Mouse (Mus musculus) midbrain, postnatal 0 days (tissue): ENCODE data around the gene Gata1. TPM values are rescaled to one million over a fixed set of nuclear protein-coding genes. Genes with fewer than 3 reads are reported as not detected.

ENCODE experiments used
- ATAC-seq: fragments of 200-750 bp; cut with Nextera tagmentation; 2 replicates; pipeline ENCODE4 v1.8.0; 2017; ENCODE audit warnings: moderate number of reproducible peaks, mild to moderate bottlenecking, moderate TSS enrichment, moderate library complexity; ENCODE audit not compliant: low FRiP score
- DNase-seq: peaks from one replicate; pipeline ENCODE4 v3.0.0-alpha.2; 2015; ENCODE audit warnings: low spot score
- H3K27ac ChIP-seq: fragments of 300-500 bp; sonication (generic); 2 replicates; pipeline ENCODE4 v1.5.1; 2014; ENCODE audit warnings: low read depth, mild to moderate bottlenecking, low read length, mixed read lengths
- H3K27me3 ChIP-seq: fragments of 300-500 bp; sonication (generic); 2 replicates; pipeline ENCODE4 v1.6.1; 2014; ENCODE audit warnings: low read length, control low read depth, mixed read lengths; ENCODE audit not compliant: insufficient read depth
- H3K36me3 ChIP-seq: fragments of 300-500 bp; sonication (generic); 2 replicates; pipeline ENCODE4 v1.6.1; 2014; ENCODE audit warnings: low read length, control low read depth, mixed read lengths; ENCODE audit not compliant: insufficient read depth
- H3K4me1 ChIP-seq: fragments of 300-500 bp; sonication (generic); 2 replicates; pipeline ENCODE4 v1.6.1; 2014; ENCODE audit warnings: mild to moderate bottlenecking, control low read depth, antibody characterized with exemption, low read length, mixed read lengths; ENCODE audit not compliant: insufficient read depth
- H3K4me2 ChIP-seq: fragments of 300-500 bp; sonication (generic); 2 replicates; pipeline ENCODE4 v1.6.1; 2014; ENCODE audit warnings: low read depth, mild to moderate bottlenecking, low read length, mixed read lengths; ENCODE audit not compliant: poor library complexity, severe bottlenecking
- H3K4me3 ChIP-seq: fragments of 300-500 bp; sonication (generic); 2 replicates; pipeline ENCODE4 v1.5.1; 2014; ENCODE audit warnings: low read depth, mild to moderate bottlenecking, low read length, moderate library complexity
- H3K9ac ChIP-seq: fragments of 300-500 bp; sonication (generic); replicated peaks from 2 replicates; pipeline ENCODE4 v1.6.1; 2014; ENCODE audit warnings: mild to moderate bottlenecking, low read length, moderate library complexity, mixed read lengths; ENCODE audit not compliant: poor library complexity, severe bottlenecking
- H3K9me3 ChIP-seq: fragments of 300-500 bp; sonication (generic); 2 replicates; pipeline ENCODE4 v1.6.1; 2016; ENCODE audit warnings: low read length, control low read depth
- CTCF ChIP-seq: IDR thresholded peaks from 2 replicates; pipeline ENCODE4 v1.5.1; 2016; ENCODE audit warnings: antibody characterized with exemption, mild to moderate bottlenecking
- WGBS: fragments of 180-500 bp; shearing (Covaris S2); extraction: QIAGEN DNeasy Blood & Tissue Kit; methylation state at CpG from one replicate; pipeline ENCODE4 v1.1.7; 2014; 5-methylcytosine and 5-hydroxymethylcytosine counted together
- polyA plus RNA-seq: library from polyadenylated mRNA; unstranded; fragments of >200 nt; fragmentation: Nextera tagmentation; extraction: Ambion mirVana; gene quantifications from 2 replicates; pipeline ENCODE4 v1.2.1, GENCODE M21; 2015
- total RNA-seq: library from RNA; depleted of rRNA; stranded (reverse); fragments of >200 nt; gene quantifications from 2 replicates; pipeline ENCODE4 v1.2.3, GENCODE M21; 2014; rRNA removed

Gene Gata1
- total and polyA plus RNA-seq, 2 experiments from 2014 or later, result not detected

- H3K27me3 ChIP-seq, result no peaks in the 10 kb centered on the region
- DNase-seq (peak; percentile 28), ATAC-seq (no peak)
- no peak overlapping the region for H3K9ac ChIP-seq
- 46% methylated on average over 6 of the region's 6 CpGs for WGBS
- H3K36me3 ChIP-seq, result no peaks in the 10 kb centered on the region
- no peaks in the 10 kb centered on the region for H3K4me1 ChIP-seq
- no peak overlapping the region for H3K27ac ChIP-seq
- no peaks in the 10 kb centered on the region for H3K9me3 ChIP-seq
- H3K4me2 ChIP-seq, result no peak overlapping the region
- peak; percentile 43 for TF ChIP-seq CTCF
- H3K4me3 ChIP-seq, result no peak overlapping the region
Measured at GRCm38 (mm10) chrX:7910473-7910872, 67.4 kb downstream of the Gata1 start.

Other genes starting within 250 kb of the Gata1 start
- 110 and 134 TPM in 2 replicates for gene Praf2, start 249.6 kb downstream of the Gata1 start, total RNA-seq
- 136 and 146 TPM in 2 replicates for gene Praf2, start 249.6 kb downstream of the Gata1 start, polyA plus RNA-seq
- gene Ccdc120, start 227.2 kb downstream of the Gata1 start, total RNA-seq, result 272 and 352 TPM in 2 replicates
- 64.9 and 71.6 TPM in 2 replicates for gene Ccdc120, start 227.2 kb downstream of the Gata1 start, polyA plus RNA-seq
- 21.0 and 22.3 TPM in 2 replicates for gene Tfe3, start 215.5 kb downstream of the Gata1 start, total RNA-seq
- gene Tfe3, start 215.5 kb downstream of the Gata1 start, polyA plus RNA-seq, result 20.0 and 21.0 TPM in 2 replicates
- gene Gripap1, start 188.3 kb downstream of the Gata1 start, total RNA-seq, result 27.2 and 36.3 TPM in 2 replicates
- 63.9 and 68.4 TPM in 2 replicates for gene Gripap1, start 188.3 kb downstream of the Gata1 start, polyA plus RNA-seq
- 3.1 and 5.2 TPM in 2 replicates for gene Kcnd1, start 155.8 kb downstream of the Gata1 start, total RNA-seq
- 4.6 and 5.3 TPM in 2 replicates for gene Kcnd1, start 155.8 kb downstream of the Gata1 start, polyA plus RNA-seq
- gene Otud5, start 136.7 kb downstream of the Gata1 start, total RNA-seq, result 61.2 and 68.3 TPM in 2 replicates
- 37.0 and 39.6 TPM in 2 replicates for gene Otud5, start 136.7 kb downstream of the Gata1 start, polyA plus RNA-seq
- gene Pim2, start 99.8 kb downstream of the Gata1 start, total RNA-seq, result 12.7 and 17.4 TPM in 2 replicates
- gene Pim2, start 99.8 kb downstream of the Gata1 start, polyA plus RNA-seq, result 20.4 and 20.9 TPM in 2 replicates
- gene Slc35a2, start 94.0 kb downstream of the Gata1 start, total RNA-seq, result 50.2 and 67.0 TPM in 2 replicates
- gene Slc35a2, start 94.0 kb downstream of the Gata1 start, polyA plus RNA-seq, result 42.9 and 46.2 TPM in 2 replicates
- 136 and 143 TPM in 2 replicates for gene Pqbp1, start 78.8 kb downstream of the Gata1 start, total RNA-seq
- gene Pqbp1, start 78.8 kb downstream of the Gata1 start, polyA plus RNA-seq, result 232 and 234 TPM in 2 replicates
- gene Timm17b, start 78.7 kb downstream of the Gata1 start, total RNA-seq, result 42.6 and 43.4 TPM in 2 replicates
- gene Timm17b, start 78.7 kb downstream of the Gata1 start, polyA plus RNA-seq, result 141 and 145 TPM in 2 replicates
- not detected in 2 replicates for gene Gm10491, start 70.2 kb downstream of the Gata1 start, total RNA-seq
- gene Gm10491, start 70.2 kb downstream of the Gata1 start, polyA plus RNA-seq, result not detected in 2 replicates
- gene Gm10490, start 68.5 kb downstream of the Gata1 start, total RNA-seq, result not detected in 2 replicates
- not detected in 2 replicates for gene Gm10490, start 68.5 kb downstream of the Gata1 start, polyA plus RNA-seq
- gene Pcsk1n, start 58.2 kb downstream of the Gata1 start, total RNA-seq, result 111 and 161 TPM in 2 replicates
- 534 and 561 TPM in 2 replicates for gene Pcsk1n, start 58.2 kb downstream of the Gata1 start, polyA plus RNA-seq
- not detected in 2 replicates for gene Eras, start 49.5 kb downstream of the Gata1 start, total RNA-seq
- gene Eras, start 49.5 kb downstream of the Gata1 start, polyA plus RNA-seq, result not detected in 2 replicates
- gene Hdac6, start 30.2 kb downstream of the Gata1 start, total RNA-seq, result 103 and 111 TPM in 2 replicates
- 65.5 and 68.3 TPM in 2 replicates for gene Hdac6, start 30.2 kb downstream of the Gata1 start, polyA plus RNA-seq
- 2.4 TPM in 1 of 2 replicates, not detected in the other for gene Glod5, start 40.4 kb upstream of the Gata1 start, total RNA-seq
- gene Glod5, start 40.4 kb upstream of the Gata1 start, polyA plus RNA-seq, result 0.81 and 1.1 TPM in 2 replicates
- gene Suv39h1, start 96.7 kb upstream of the Gata1 start, total RNA-seq, result 32.0 and 45.0 TPM in 2 replicates
- gene Suv39h1, start 96.7 kb upstream of the Gata1 start, polyA plus RNA-seq, result 34.8 and 35.4 TPM in 2 replicates
- gene Was, start 112.4 kb upstream of the Gata1 start, total RNA-seq, result 0.52 and 0.60 TPM in 2 replicates
- gene Was, start 112.4 kb upstream of the Gata1 start, polyA plus RNA-seq, result 0.15 and 0.30 TPM in 2 replicates
- 324 and 337 TPM in 2 replicates for gene Wdr13, start 154.8 kb upstream of the Gata1 start, total RNA-seq
- gene Wdr13, start 154.8 kb upstream of the Gata1 start, polyA plus RNA-seq, result 59.9 and 60.4 TPM in 2 replicates
- gene Rbm3, start 167.8 kb upstream of the Gata1 start, total RNA-seq, result 371 and 394 TPM in 2 replicates
- gene Rbm3, start 167.8 kb upstream of the Gata1 start, polyA plus RNA-seq, result 429 and 432 TPM in 2 replicates
- 21.2 and 24.7 TPM in 2 replicates for gene Tbc1d25, start 198.1 kb upstream of the Gata1 start, total RNA-seq
- gene Tbc1d25, start 198.1 kb upstream of the Gata1 start, polyA plus RNA-seq, result 17.6 and 20.7 TPM in 2 replicates
- 24.7 and 26.6 TPM in 2 replicates for gene Ebp, start 215.4 kb upstream of the Gata1 start, total RNA-seq
- 22.9 and 26.9 TPM in 2 replicates for gene Ebp, start 215.4 kb upstream of the Gata1 start, polyA plus RNA-seq
- 59.9 and 68.0 TPM in 2 replicates for gene Porcn, start 228.5 kb upstream of the Gata1 start, total RNA-seq
- 42.3 and 44.4 TPM in 2 replicates for gene Porcn, start 228.5 kb upstream of the Gata1 start, polyA plus RNA-seq